Mouse (Mus musculus) heart, adult 2 months (tissue): ENCODE measurements around the gene Phc1.
"Not testable (repeated sequence)": the region's sequence is repeated elsewhere in the genome, so short reads cannot be mapped to it uniquely, and the experiment has no call there.

Experiments
- CTCF ChIP-seq: fragments of 200-600 bp; IDR thresholded peaks from 2 replicates; pipeline ENCODE4 v1.8.1; 2022; ENCODE audit warnings: antibody characterized with exemption, mild to moderate bottlenecking, moderate library complexity
- EP300 ChIP-seq: fragments of 200-500 bp; IDR thresholded peaks from 2 replicates; pipeline ENCODE4 v1.6.1; 2011; ENCODE audit warnings: low read depth, low read length, control low read depth; ENCODE audit not compliant: insufficient read depth
- POLR2A ChIP-seq: fragments of 200-500 bp; IDR thresholded peaks from 2 replicates; pipeline ENCODE4 v1.6.1; 2011; ENCODE audit warnings: mild to moderate bottlenecking, low read depth, low read length, control low read depth; ENCODE audit not compliant: insufficient read depth

- not testable (repeated sequence) for TF ChIP-seq CTCF, POLR2A, EP300
These were observed 47.0 kb upstream of the Phc1 start for GRCm38 (mm10) chr6:122387177-122388028.
